Mouse (Mus musculus) small intestine, adult 10 weeks (tissue): ENCODE measurements around the gene Arap1. TPM values are rescaled to one million over a fixed set of nuclear protein-coding genes. Genes with fewer than 3 reads are reported as not detected.

Experiments
- polyA plus RNA-seq: library from polyadenylated mRNA; stranded (reverse); fragments of 350-450 nt; fragmentation: Illumina TruSeq; extraction: RNeasy Lipid Tissue Mini Kit (QIAGEN cat#74804); gene quantifications from one replicate; pipeline ENCODE4 v1.2.3, GENCODE M21; 2014; ENCODE audit warnings: low replicate concordance

Arap1 gene
- polyA plus RNA-seq: 1.6 TPM

DNA sequence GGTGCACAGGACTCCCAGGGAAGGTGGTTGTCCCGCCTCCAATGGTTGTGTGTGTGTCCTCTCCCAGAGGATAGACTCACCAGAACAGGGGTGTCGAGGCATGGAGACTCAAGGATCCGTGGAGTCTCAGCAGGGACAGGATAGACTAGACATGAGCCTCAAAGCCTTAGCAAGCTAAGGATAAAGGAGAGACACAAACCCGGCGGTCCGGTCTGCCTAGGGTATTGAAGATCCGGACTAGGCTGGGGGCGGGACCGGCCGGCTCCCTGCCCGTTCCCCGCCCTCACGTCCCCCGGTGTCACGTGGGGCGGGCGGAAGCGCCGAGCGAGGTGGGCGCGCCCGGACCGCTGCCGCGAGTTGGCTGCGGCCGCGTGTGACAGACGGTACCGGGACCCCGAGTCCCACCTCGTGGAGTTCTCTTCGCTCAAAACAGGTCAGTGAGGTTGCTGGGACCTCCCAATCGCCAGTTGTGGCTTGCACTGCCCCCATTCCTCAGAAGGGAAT lies at the start of gene Arap1:
Gene Arap1, plus strand, starts transcription at position 301 of the 504 bp plus-strand sequence.

DNA sequence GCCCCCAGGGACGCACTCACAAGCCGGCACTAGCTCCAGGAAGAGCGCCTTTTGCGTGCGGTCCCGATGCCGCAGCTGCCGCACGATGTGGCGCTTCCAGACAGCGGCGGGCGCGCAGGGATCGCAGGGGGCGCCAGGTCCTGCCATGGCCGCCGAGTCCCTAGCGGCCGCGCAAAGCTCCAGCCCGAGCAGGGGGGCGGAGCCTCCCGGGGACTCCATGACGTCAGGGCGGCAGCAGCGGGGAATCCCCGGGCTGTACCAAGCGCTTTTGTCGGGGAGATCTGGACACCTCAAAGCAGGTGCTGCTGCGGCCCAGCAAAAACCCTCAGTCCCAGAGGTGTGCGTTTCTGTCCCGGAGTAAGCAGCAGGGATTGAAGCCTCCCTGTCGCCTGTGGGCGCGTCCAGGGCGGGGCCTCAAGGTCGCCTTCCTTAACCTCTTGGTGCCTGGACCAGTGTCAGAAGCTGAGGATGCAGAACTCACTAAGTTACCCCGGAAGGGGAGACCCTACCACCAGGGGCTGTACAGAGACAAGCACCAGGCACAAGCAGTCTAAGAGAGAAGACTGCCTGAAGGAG lies 45.9 kb upstream of the Arap1 start, which contains the start of gene Atg16l2:
Gene Atg16l2, minus strand, starts transcription at position 371 of the 576 bp plus-strand sequence.

DNA sequence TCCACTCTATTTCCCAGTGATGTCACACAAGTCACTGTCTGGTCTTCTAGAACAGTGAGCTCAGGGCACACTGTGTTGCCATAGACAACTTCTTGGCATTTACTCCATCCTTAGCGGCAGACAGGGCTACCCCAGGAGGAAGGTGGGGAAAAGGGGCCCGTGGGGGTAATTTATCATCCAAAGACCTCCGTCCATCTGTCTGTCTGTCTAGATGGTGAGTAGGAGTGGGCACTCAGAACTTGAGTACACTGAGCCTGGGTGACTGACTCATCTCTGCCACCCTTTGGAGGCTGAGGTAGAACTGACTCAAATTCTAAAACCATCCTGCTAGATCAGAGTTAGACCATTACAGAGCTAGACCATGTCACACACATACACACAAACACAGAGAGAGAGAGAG lies 30.9 kb upstream of the Arap1 start, which contains the start of gene Stard10:
Gene Stard10, plus strand, starts transcription at position 73 of the 400 bp plus-strand sequence.

DNA sequence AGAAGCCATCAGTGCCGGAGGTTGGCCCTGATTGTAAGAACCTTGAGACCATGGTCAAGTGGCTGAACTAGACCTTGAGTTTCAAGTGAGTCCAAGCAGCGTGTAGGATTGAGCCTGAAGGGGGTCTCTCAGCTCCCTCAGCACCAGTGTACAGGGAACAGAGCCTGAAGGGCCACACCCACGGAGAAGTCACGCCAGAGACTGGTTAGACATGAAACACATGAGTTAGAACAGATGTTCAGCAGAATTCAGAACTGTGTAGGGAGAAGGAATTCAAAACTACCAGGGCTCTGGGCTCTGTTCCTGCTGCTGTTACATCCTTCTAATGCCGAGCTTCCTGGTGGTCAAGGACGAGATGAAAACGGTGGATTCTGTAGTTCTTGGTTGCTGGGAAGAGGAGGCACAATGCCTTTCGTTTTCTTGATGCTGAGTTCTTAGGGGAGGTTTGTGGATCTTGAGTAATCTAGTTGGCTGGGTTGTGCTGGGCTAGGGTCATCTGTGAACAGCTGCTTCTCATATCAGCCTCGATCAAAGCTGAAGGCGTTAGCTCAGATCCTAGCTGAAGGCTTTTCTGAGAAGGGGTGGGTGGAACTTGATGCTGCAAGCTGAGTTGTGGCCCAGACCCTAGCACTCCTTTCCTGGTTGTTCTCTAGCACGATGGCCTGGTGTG lies 62.5 kb downstream of the Arap1 start, which contains the start of gene Gm45837:
Gene Gm45837, plus strand, starts transcription at position 620 of the 670 bp plus-strand sequence.

DNA sequence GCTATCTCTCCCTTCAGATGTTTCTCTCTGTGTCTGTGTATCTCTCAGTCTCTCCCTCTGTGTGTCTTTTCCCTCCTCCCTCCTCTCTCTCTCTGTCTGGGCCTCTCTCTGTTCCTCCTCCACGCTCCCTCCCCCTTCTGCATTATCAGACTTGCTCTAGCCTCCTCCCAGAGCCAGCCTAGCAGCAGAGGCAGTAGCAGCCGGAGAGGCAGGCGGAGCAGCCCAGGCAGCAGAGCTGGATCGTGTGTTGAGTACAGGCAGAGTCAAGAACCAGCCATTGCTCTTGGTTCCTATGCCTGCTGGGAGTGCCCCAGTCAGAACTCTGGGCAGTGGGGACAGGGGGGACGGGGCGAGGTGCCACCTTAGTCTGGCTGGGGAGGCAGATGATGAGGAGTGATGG lies 73.7 kb downstream of the Arap1 start, which contains the start of gene Pde2a:
Gene Pde2a, plus strand, starts transcription at position 163 of the 400 bp plus-strand sequence.

Other genes with a start within 250 kb of the Arap1 start
- gene Atg16l2, start 45.8 kb upstream of the Arap1 start, polyA plus RNA-seq: 0.45 TPM
- gene Stard10, start 31.0 kb upstream of the Arap1 start, polyA plus RNA-seq: 4.5 TPM
- not detected for gene Gm45837, start 62.8 kb downstream of the Arap1 start, polyA plus RNA-seq
- gene Pde2a, start 73.6 kb downstream of the Arap1 start, polyA plus RNA-seq: 0.41 TPM
- gene Art2b, start 237.5 kb downstream of the Arap1 start, polyA plus RNA-seq: 12.0 TPM